ENCODE assay signal across 9 mouse cellular contexts in genomic region chr10:115778624-115779023, GRCm38 (mm10). TPM values are rescaled to one million over a fixed set of nuclear protein-coding genes. Genes with fewer than 3 reads are reported as not detected.
DNase-seq lines count a peak whose midpoint lies in the region; ATAC-seq and TF ChIP-seq lines count a peak whose summit lies in the region.
"Had no signal": no experiment of that assay in that cellular context is flagged by ENCODE, and none has a peak within 500 bp of the region (broad histone marks: within the 10 kb centered on the region; RNA-seq: fewer than 3 reads in every experiment).

No protein-coding gene starts in this region.

- H3K9me3 ChIP-seq in forebrain, embryonic 11.5 days (ENCODE audit: control insufficient read depth, low read length): no peaks in the 10 kb centered on the region
- no peaks in the 10 kb centered on the region for H3K9me3 ChIP-seq in forebrain, embryonic 12.5 days
- H3K9me3 ChIP-seq in midbrain, embryonic 10.5 days (replicated peaks): no peaks in the 10 kb centered on the region
- no peaks in the 10 kb centered on the region for H3K9me3 ChIP-seq in midbrain, embryonic 15.5 days
- no peaks in the 10 kb centered on the region for H3K9me3 ChIP-seq in liver, embryonic 13.5 days (replicated peaks)
- H3K9me3 ChIP-seq: limb, embryonic 13.5 days had no signal

- no peak overlapping the region for H3K4me3 ChIP-seq in forebrain, embryonic 11.5 days (ENCODE audit: low read depth, low read length)
- H3K4me3 ChIP-seq in forebrain, embryonic 12.5 days (replicated peaks): no peak overlapping the region
- H3K4me3 ChIP-seq in midbrain, embryonic 10.5 days: no peak overlapping the region
- H3K4me3 ChIP-seq in midbrain, embryonic 15.5 days: no peak overlapping the region
- no peak overlapping the region for H3K4me3 ChIP-seq in liver, embryonic 13.5 days (replicated peaks)
- H3K4me3 ChIP-seq: limb, embryonic 13.5 days had no signal

- H3K36me3 ChIP-seq in forebrain, embryonic 11.5 days (ENCODE audit: control insufficient read depth, insufficient read depth, low read length): no peaks in the 10 kb centered on the region
- H3K36me3 ChIP-seq in forebrain, embryonic 12.5 days (replicated peaks): no peaks in the 10 kb centered on the region
- H3K36me3 ChIP-seq in midbrain, embryonic 10.5 days: no peaks in the 10 kb centered on the region
- no peaks in the 10 kb centered on the region for H3K36me3 ChIP-seq in midbrain, embryonic 15.5 days (replicated peaks)
- no peaks in the 10 kb centered on the region for H3K36me3 ChIP-seq in liver, embryonic 13.5 days
- H3K36me3 ChIP-seq: limb, embryonic 13.5 days had no signal

- H3K4me2 ChIP-seq in forebrain, embryonic 11.5 days (ENCODE audit: low read depth, low read length, severe bottlenecking): no peak overlapping the region
- no peak overlapping the region for H3K4me2 ChIP-seq in forebrain, embryonic 12.5 days
- no peak overlapping the region for H3K4me2 ChIP-seq in midbrain, embryonic 15.5 days
- H3K4me2 ChIP-seq in liver, embryonic 13.5 days: no peak overlapping the region
- H3K4me2 ChIP-seq: limb, embryonic 13.5 days had no signal

- H3K9ac ChIP-seq in forebrain, embryonic 11.5 days (ENCODE audit: low read length): no peak overlapping the region
- H3K9ac ChIP-seq in forebrain, embryonic 12.5 days: no peak overlapping the region
- no peak overlapping the region for H3K9ac ChIP-seq in midbrain, embryonic 15.5 days
- no peak overlapping the region for H3K9ac ChIP-seq in liver, embryonic 13.5 days
- H3K9ac ChIP-seq: limb, embryonic 13.5 days had no signal

- H3K27ac ChIP-seq in forebrain, embryonic 11.5 days (ENCODE audit: low read depth, low read length): no peak overlapping the region
- H3K27ac ChIP-seq in forebrain, embryonic 12.5 days: no peak overlapping the region
- no peak overlapping the region for H3K27ac ChIP-seq in midbrain, embryonic 10.5 days (replicated peaks)
- H3K27ac ChIP-seq in midbrain, embryonic 15.5 days: no peak overlapping the region
- H3K27ac ChIP-seq in liver, embryonic 13.5 days: no peak overlapping the region
- H3K27ac ChIP-seq: limb, embryonic 13.5 days had no signal

- TF ChIP-seq CTCF in brain, embryonic 14.5 days (IDR thresholded peaks at IDR 0.05; ENCODE audit: borderline replicate concordance, extremely low read depth, insufficient read depth, insufficient read length): peak; percentile 60

- TF ChIP-seq POLR2A in brain, embryonic 14.5 days (IDR thresholded peaks at IDR 0.05; ENCODE audit: borderline replicate concordance, extremely low read depth, insufficient read depth, insufficient read length, poor library complexity, severe bottlenecking): no peak

- no peaks in the 10 kb centered on the region for H3K27me3 ChIP-seq in forebrain, embryonic 11.5 days (ENCODE audit: control insufficient read depth, insufficient read depth, low read length)
- no peaks in the 10 kb centered on the region for H3K27me3 ChIP-seq in forebrain, embryonic 12.5 days
- H3K27me3 ChIP-seq in midbrain, embryonic 10.5 days (ENCODE audit: low read depth, poor library complexity, severe bottlenecking): no peaks in the 10 kb centered on the region
- no peaks in the 10 kb centered on the region for H3K27me3 ChIP-seq in midbrain, embryonic 15.5 days (replicated peaks)
- H3K27me3 ChIP-seq in liver, embryonic 13.5 days: no peaks in the 10 kb centered on the region
- H3K27me3 ChIP-seq: limb, embryonic 13.5 days had no signal

- 41% methylated on average over 5 of the region's 5 CpGs for WGBS in forebrain, embryonic 11.5 days
- 41% methylated on average over 5 of the region's 5 CpGs for WGBS in forebrain, embryonic 12.5 days
- WGBS in midbrain, embryonic 10.5 days: 45% methylated on average over 5 of the region's 5 CpGs
- 37% methylated on average over 5 of the region's 5 CpGs for WGBS in midbrain, embryonic 15.5 days
- WGBS in liver, embryonic 13.5 days (ENCODE audit: insufficient replicate concordance): 48% methylated on average over 5 of the region's 5 CpGs

- DNase-seq in forebrain, embryonic 11.5 days (ENCODE audit: low spot score): peak; percentile 53
- DNase-seq in midbrain, embryonic 10.5 days (ENCODE audit: low spot score): peak; percentile 32
- DNase-seq in brain, embryonic 14.5 days (ENCODE audit: low read depth): peak; percentile 31
- DNase-seq in liver, embryonic 13.5 days: no peak

- no peak for ATAC-seq in forebrain, embryonic 11.5 days (replicated peaks; ENCODE audit: low FRiP score)
- ATAC-seq in forebrain, embryonic 12.5 days (ENCODE audit: low FRiP score): no peak
- ATAC-seq in midbrain, embryonic 15.5 days (replicated peaks): no peak
- ATAC-seq in liver, embryonic 13.5 days (ENCODE audit: low read depth): peak; percentile 25; the same call in 1 of the 2 replicates
- ATAC-seq in activated CD4-positive, CD25-positive, alpha-beta regulatory T cell, adult 4 months: no peak
- no peak for ATAC-seq in monocyte, adult 5-6 weeks (replicated peaks; ENCODE audit: insufficient number of reproducible peaks, low FRiP score, low TSS enrichment, poor library complexity, severe bottlenecking)

- no peaks in the 10 kb centered on the region for H3K4me1 ChIP-seq in forebrain, embryonic 11.5 days (replicated peaks; ENCODE audit: control insufficient read depth, insufficient read depth, low read length)
- H3K4me1 ChIP-seq in forebrain, embryonic 12.5 days: no peaks in the 10 kb centered on the region
- H3K4me1 ChIP-seq in midbrain, embryonic 10.5 days: peaks cover 5% of the 10 kb centered on the region; the same call in 1 of the 2 replicates
- H3K4me1 ChIP-seq in midbrain, embryonic 15.5 days: no peaks in the 10 kb centered on the region
- peaks cover 8% of the 10 kb centered on the region for H3K4me1 ChIP-seq in liver, embryonic 13.5 days (replicated peaks)

RNA-seq across cellular contexts. Expression of gene Tspan8, which starts 38.0 kb away (rescaled TPM):
- polyA plus RNA-seq in forebrain, embryonic 11.5 days (2014; fragmentation: Nextera tagmentation; extraction: Ambion mirVana): 0.39 TPM in 2 replicates
- 0.27 and 0.43 TPM in 2 replicates for polyA plus RNA-seq in forebrain, embryonic 12.5 days (2016; fragmentation: Nextera tagmentation; extraction: Ambion mirVana)
- polyA plus RNA-seq in midbrain, embryonic 10.5 days (2016; fragmentation: Nextera tagmentation; extraction: Ambion mirVana): 0.16 and 0.22 TPM in 2 replicates
- polyA plus RNA-seq in midbrain, embryonic 15.5 days (2015; fragmentation: Nextera tagmentation; extraction: Ambion mirVana): 0.47 and 0.80 TPM in 2 replicates
- polyA plus RNA-seq in brain, embryonic 14.5 days (2012; rRNA removed): 0.18 TPM in 2 replicates
- polyA plus RNA-seq in liver, embryonic 13.5 days (2015; fragmentation: Nextera tagmentation; extraction: Ambion mirVana): 63.1 and 74.9 TPM in 2 replicates
- polyA plus RNA-seq in activated CD4-positive, CD25-positive, alpha-beta regulatory T cell, adult 4 months (2017; shearing (Covaris generic)): under 1 TPM in 1 of 2 experiments, not detected in 1; 0.59 TPM
- 9.4 TPM in 1 of 3 replicates, not detected in the others for total RNA-seq in monocyte, adult 5-6 weeks (2017)

Comparison
In these comparisons a context has a peak if more than half of its experiments do, and no peak if none do; other contexts are left out.
1. RNA of gene Tspan8, which starts 38.0 kb away (polyA plus RNA-seq): 63.1 to 74.9 TPM in liver, embryonic 13.5 days; 0.47 to 0.80 TPM in midbrain, embryonic 15.5 days, 0.59 TPM in activated CD4-positive, CD25-positive, alpha-beta regulatory T cell, adult 4 months, 0.27 to 0.43 TPM in forebrain, embryonic 12.5 days, 0.39 TPM in forebrain, embryonic 11.5 days, 0.18 TPM in brain, embryonic 14.5 days and 0.16 to 0.22 TPM in midbrain, embryonic 10.5 days; every median in the first group is over 10 times any median in the second.